Mouse (Mus musculus) hindbrain, embryonic 11.5 days (tissue): Measurements from ENCODE around the gene Ncbp3. TPM values are rescaled to one million over a fixed set of nuclear protein-coding genes. Genes with fewer than 3 reads are reported as not detected.

Experiments used
- ATAC-seq: fragments of 200-750 bp; cut with Nextera tagmentation; 2 replicates; pipeline ENCODE4 v1.8.0; 2017; ENCODE audit warnings: mild to moderate bottlenecking, moderate TSS enrichment, moderate library complexity; ENCODE audit not compliant: low FRiP score
- DNase-seq: peaks from one replicate; pipeline ENCODE4 v3.0.0-alpha.2; 2015; ENCODE audit warnings: low spot score
- H3K27ac ChIP-seq: fragments of 300-500 bp; sonication (generic); 2 replicates; pipeline ENCODE4 v1.5.1; 2014; ENCODE audit warnings: mild to moderate bottlenecking, low read depth, low read length
- H3K27me3 ChIP-seq: fragments of 300-500 bp; sonication (generic); 2 replicates; pipeline ENCODE4 v1.6.1; 2014; ENCODE audit warnings: mild to moderate bottlenecking, low read length, moderate library complexity, mixed read lengths; ENCODE audit not compliant: control insufficient read depth, insufficient read depth
- H3K36me3 ChIP-seq: fragments of 300-500 bp; sonication (generic); 2 replicates; pipeline ENCODE4 v1.6.1; 2014; ENCODE audit warnings: mild to moderate bottlenecking, low read length, moderate library complexity, mixed read lengths; ENCODE audit not compliant: control insufficient read depth, insufficient read depth
- H3K4me1 ChIP-seq: fragments of 300-500 bp; sonication (generic); replicated peaks from 2 replicates; pipeline ENCODE4 v1.6.1; 2014; ENCODE audit warnings: low read length, mixed read lengths; ENCODE audit not compliant: control insufficient read depth, insufficient read depth
- H3K4me2 ChIP-seq: fragments of 300-500 bp; sonication (generic); replicated peaks from 2 replicates; pipeline ENCODE4 v1.6.1; 2014; ENCODE audit warnings: mild to moderate bottlenecking, low read depth, low read length
- H3K4me3 ChIP-seq: fragments of 300-500 bp; sonication (generic); 2 replicates; pipeline ENCODE4 v1.5.1; 2014; ENCODE audit warnings: low read depth, low read length
- H3K9ac ChIP-seq: fragments of 300-500 bp; sonication (generic); 2 replicates; pipeline ENCODE4 v1.6.1; 2014; ENCODE audit warnings: low read depth, low read length
- H3K9me3 ChIP-seq: fragments of 300-500 bp; sonication (generic); 2 replicates; pipeline ENCODE4 v1.6.1; 2016; ENCODE audit warnings: low read length; ENCODE audit not compliant: control insufficient read depth
- WGBS: fragments of 180-500 bp; shearing (Covaris S2); extraction: QIAGEN DNeasy Blood & Tissue Kit; methylation state at CpG from one replicate; pipeline ENCODE4 v1.1.7; 2014; 5-methylcytosine and 5-hydroxymethylcytosine counted together
- polyA plus RNA-seq: library from polyadenylated mRNA; unstranded; fragments of >200 nt; fragmentation: Nextera tagmentation; extraction: Ambion mirVana; gene quantifications from 2 replicates; pipeline ENCODE4 v1.2.1, GENCODE M21; 2014

Ncbp3 gene
- polyA plus RNA-seq, 1 experiment from 2014 or later: 12.5 TPM

GRCm38 (mm10) chr11:73023827-73024226, 23.8 kb upstream of the Ncbp3 start:
- Histone ChIP-seq H3K4me3 (no peak overlapping the region), H3K9ac (no peak overlapping the region), H3K9me3 (no peaks in the 10 kb centered on the region), H3K4me2 (no peak overlapping the region), H3K4me1 (peaks cover 3% of the 10 kb centered on the region; the same call in 1 of the 2 replicates), H3K27ac (no peak overlapping the region), H3K27me3 (peaks cover 17% of the 10 kb centered on the region), H3K36me3 (no peaks in the 10 kb centered on the region)
- ATAC-seq (no peak), DNase-seq (no peak)
- WGBS: 49% methylated on average over 4 of the region's 4 CpGs

- WGBS: 63% methylated on average over 7 of the region's 7 CpGs
- Histone ChIP-seq H3K4me3 (no peak overlapping the region), H3K27ac (no peak overlapping the region)
These were observed 23.2 kb upstream of the Ncbp3 start for GRCm38 (mm10) chr11:73024236-73024904.

GRCm38 (mm10) chr11:73026961-73027360, 20.6 kb upstream of the Ncbp3 start:
- Histone ChIP-seq H3K9ac (no peak overlapping the region), H3K9me3 (no peaks in the 10 kb centered on the region), H3K27ac (no peak overlapping the region), H3K36me3 (no peaks in the 10 kb centered on the region), H3K4me1 (no peaks in the 10 kb centered on the region), H3K4me3 (no peak overlapping the region), H3K27me3 (no peaks in the 10 kb centered on the region), H3K4me2 (no peak overlapping the region)
- ATAC-seq (no peak), DNase-seq (no peak)
- 56% methylated on average over 8 of the region's 8 CpGs for WGBS

More at GRCm38 (mm10) chr11:73024236-73024904, 23.2 kb upstream of the Ncbp3 start:
- no peaks in the 10 kb centered on the region for H3K9me3 ChIP-seq
- no peak overlapping the region for H3K9ac ChIP-seq
- ATAC-seq (no peak), DNase-seq (no peak)
- peaks cover 3% of the 10 kb centered on the region; the same call in 1 of the 2 replicates for H3K4me1 ChIP-seq
- peaks cover 15% of the 10 kb centered on the region for H3K27me3 ChIP-seq
- H3K4me2 ChIP-seq: no peak overlapping the region
- H3K36me3 ChIP-seq: no peaks in the 10 kb centered on the region

- H3K4me2 ChIP-seq: peak overlapping the region; percentile 32
- no peak overlapping the region; the same call in 1 of the 2 replicates for H3K27ac ChIP-seq
- H3K4me3 ChIP-seq: peak overlapping the region; percentile 2; the same call in 1 of the 2 replicates
- ATAC-seq: peak; percentile 91
- no peaks in the 10 kb centered on the region for H3K9me3 ChIP-seq
- peak; percentile 88 for DNase-seq
- 26% methylated on average over 20 of the region's 20 CpGs for WGBS
- no peaks in the 10 kb centered on the region for H3K36me3 ChIP-seq
- H3K27me3 ChIP-seq: no peaks in the 10 kb centered on the region
- H3K4me1 ChIP-seq: no peaks in the 10 kb centered on the region
- H3K9ac ChIP-seq: no peak overlapping the region
These were observed 16.6 kb upstream of the Ncbp3 start for GRCm38 (mm10) chr11:73030821-73031498.

GRCm38 (mm10) chr11:73031536-73031935, 16.0 kb upstream of the Ncbp3 start:
- Histone ChIP-seq H3K4me2 (no peak overlapping the region), H3K9me3 (no peaks in the 10 kb centered on the region), H3K27me3 (no peaks in the 10 kb centered on the region), H3K4me1 (no peaks in the 10 kb centered on the region), H3K36me3 (no peaks in the 10 kb centered on the region), H3K4me3 (no peak overlapping the region), H3K27ac (no peak overlapping the region), H3K9ac (no peak overlapping the region)
- ATAC-seq (peak; percentile 16; the same call in 1 of the 2 replicates), DNase-seq (no peak)
- WGBS: 64% methylated on average over 5 of the region's 5 CpGs

GRCm38 (mm10) chr11:73036077-73036476, 11.5 kb upstream of the Ncbp3 start:
- no peak overlapping the region for H3K9ac ChIP-seq
- H3K27me3 ChIP-seq: no peaks in the 10 kb centered on the region
- no peak overlapping the region for H3K4me2 ChIP-seq
- DNase-seq (no peak), ATAC-seq (no peak)
- H3K9me3 ChIP-seq: no peaks in the 10 kb centered on the region
- no peak overlapping the region for H3K27ac ChIP-seq
- no peak overlapping the region for H3K4me3 ChIP-seq
- H3K36me3 ChIP-seq: no peaks in the 10 kb centered on the region
- no peaks in the 10 kb centered on the region for H3K4me1 ChIP-seq
- 82% methylated on average over 7 of the region's 7 CpGs for WGBS

- Histone ChIP-seq H3K4me2 (no peak overlapping the region), H3K27me3 (no peaks in the 10 kb centered on the region), H3K9me3 (no peaks in the 10 kb centered on the region), H3K36me3 (no peaks in the 10 kb centered on the region), H3K9ac (no peak overlapping the region), H3K4me1 (no peaks in the 10 kb centered on the region), H3K4me3 (no peak overlapping the region), H3K27ac (no peak overlapping the region)
- WGBS: 62% methylated on average over 6 of the region's 6 CpGs
- ATAC-seq: no peak
- no peak for DNase-seq
These were observed 10.7 kb upstream of the Ncbp3 start for GRCm38 (mm10) chr11:73036889-73037288.

- DNase-seq (no peak), ATAC-seq (no peak)
- H3K9ac ChIP-seq: no peak overlapping the region
- 78% methylated on average over 3 of the region's 3 CpGs for WGBS
- no peaks in the 10 kb centered on the region for H3K4me1 ChIP-seq
- no peak overlapping the region for H3K4me2 ChIP-seq
- no peaks in the 10 kb centered on the region for H3K36me3 ChIP-seq
- H3K4me3 ChIP-seq: no peak overlapping the region
- no peak overlapping the region for H3K27ac ChIP-seq
- no peaks in the 10 kb centered on the region for H3K9me3 ChIP-seq
- no peaks in the 10 kb centered on the region for H3K27me3 ChIP-seq
These were observed 9.9 kb upstream of the Ncbp3 start for GRCm38 (mm10) chr11:73037691-73038090.
